In the genomic region with DNA sequence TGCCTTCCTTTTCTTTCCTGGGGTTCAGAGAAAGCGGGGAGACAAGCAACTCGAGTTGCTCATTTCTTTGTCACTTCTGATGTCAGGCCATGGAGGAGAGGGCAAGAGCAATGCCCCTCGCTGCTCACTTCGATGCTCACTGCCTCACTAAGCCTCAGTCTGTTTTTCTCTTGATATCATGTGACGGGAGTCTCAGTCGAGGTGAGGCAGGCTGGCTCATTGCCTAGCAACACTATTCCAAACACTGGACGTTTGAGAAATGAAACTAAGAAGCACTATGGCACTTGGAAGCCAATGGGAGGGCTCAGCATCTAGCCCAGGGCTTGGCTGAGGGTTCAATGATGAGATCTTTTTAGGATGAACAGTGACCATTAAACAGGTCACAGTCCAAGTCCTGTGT, we compare ENCODE assay signal across 16 mouse cellular contexts.
DNase-seq lines count a peak whose midpoint lies in the region; ATAC-seq and TF ChIP-seq lines count a peak whose summit lies in the region.
"Had no signal": no experiment of that assay in that cellular context is flagged by ENCODE, and none has a peak within 500 bp of the region (broad histone marks: within the 10 kb centered on the region; RNA-seq: fewer than 3 reads in every experiment).

No protein-coding gene starts in this region.

- H3K36me3 ChIP-seq in hindbrain, embryonic 13.5 days, result peaks cover 34% of the 10 kb centered on the region
- H3K36me3 ChIP-seq in hindbrain, embryonic 11.5 days (ENCODE audit: control insufficient read depth, insufficient read depth, low read length), result no peaks in the 10 kb centered on the region
- H3K36me3 ChIP-seq in heart, adult 2 months (ENCODE audit: control insufficient read depth, insufficient read depth, low read length), result no peaks in the 10 kb centered on the region
- H3K36me3 ChIP-seq: lung, embryonic 15.5 days had no signal

- H3K4me1 ChIP-seq in hindbrain, embryonic 13.5 days (replicated peaks), result peaks cover 10% of the 10 kb centered on the region; the same call in 1 of the 2 replicates
- no peaks in the 10 kb centered on the region for H3K4me1 ChIP-seq in hindbrain, embryonic 11.5 days (replicated peaks; ENCODE audit: control insufficient read depth, insufficient read depth, low read length)
- peaks cover 5% of the 10 kb centered on the region; the same call in 1 of the 2 replicates for H3K4me1 ChIP-seq in lung, adult 2 months (ENCODE audit: control insufficient read depth, insufficient read depth, low read length)
- H3K4me1 ChIP-seq in heart, adult 2 months (ENCODE audit: control insufficient read depth, insufficient read depth, low read length), result no peaks in the 10 kb centered on the region
- H3K4me1 ChIP-seq: limb, embryonic 15.5 days; lung, embryonic 15.5 days had no signal

- DNase-seq in hindbrain, embryonic 11.5 days (ENCODE audit: low spot score), result no peak
- DNase-seq in lung, adult 18-20 months, result peak; percentile 52 to 65
- DNase-seq in lung, adult 2 months, result no peak
- peak; percentile 36 to 61 for DNase-seq in natural killer cell, adult 2 months (ENCODE audit: low spot score in 2 of 2)
- DNase-seq in heart, adult 2 months, result no peak
- DNase-seq in layer of hippocampus, adult 9-11 months, result no peak
- DNase-seq: B cell, adult 2 months; cerebellum, adult 2 months; heart, postnatal 36 days; thymus, postnatal 36 days had no signal

- no peak overlapping the region for H3K27ac ChIP-seq in hindbrain, embryonic 13.5 days
- no peak overlapping the region for H3K27ac ChIP-seq in hindbrain, embryonic 11.5 days (ENCODE audit: low read depth, low read length)
- H3K27ac ChIP-seq in heart, adult 2 months, result no peak overlapping the region
- H3K27ac ChIP-seq: limb, embryonic 15.5 days; lung, embryonic 15.5 days; stomach, postnatal 0 days had no signal

- TF ChIP-seq CTCF in lung, adult 2 months (IDR thresholded peaks at IDR 0.05; ENCODE audit: insufficient read depth, low read length), result no peak
- no peak for TF ChIP-seq CTCF in heart, adult 2 months (IDR thresholded peaks at IDR 0.05)

- WGBS in hindbrain, embryonic 13.5 days, result 73% methylated on average over 7 of the region's 7 CpGs
- 71% methylated on average over 7 of the region's 7 CpGs for WGBS in hindbrain, embryonic 11.5 days
- 42% methylated on average over 7 of the region's 7 CpGs for WGBS in lung, adult 2 months
- WGBS in heart, adult 2 months, result 48% methylated on average over 7 of the region's 7 CpGs

- H3K9me3 ChIP-seq in hindbrain, embryonic 13.5 days, result no peaks in the 10 kb centered on the region
- no peaks in the 10 kb centered on the region for H3K9me3 ChIP-seq in hindbrain, embryonic 11.5 days (ENCODE audit: control insufficient read depth, low read length)
- H3K9me3 ChIP-seq: limb, embryonic 15.5 days had no signal

- TF ChIP-seq EP300 in heart, adult 2 months (IDR thresholded peaks at IDR 0.05; ENCODE audit: insufficient read depth, low read depth, low read length), result no peak

- H3K27me3 ChIP-seq in hindbrain, embryonic 13.5 days, result no peaks in the 10 kb centered on the region
- no peaks in the 10 kb centered on the region for H3K27me3 ChIP-seq in hindbrain, embryonic 11.5 days (ENCODE audit: control insufficient read depth, insufficient read depth, low read length)
- H3K27me3 ChIP-seq in heart, adult 2 months (ENCODE audit: control insufficient read depth, insufficient read depth, low read length), result no peaks in the 10 kb centered on the region
- H3K27me3 ChIP-seq: limb, embryonic 15.5 days; lung, embryonic 15.5 days had no signal

- H3K79me2 ChIP-seq in heart, adult 2 months (replicated peaks; ENCODE audit: control insufficient read depth, insufficient read depth, low read length), result no peaks in the 10 kb centered on the region

- no peak overlapping the region for H3K4me3 ChIP-seq in hindbrain, embryonic 13.5 days
- H3K4me3 ChIP-seq in hindbrain, embryonic 11.5 days (ENCODE audit: low read depth, low read length), result no peak overlapping the region
- no peak overlapping the region for H3K4me3 ChIP-seq in lung, adult 2 months (replicated peaks; ENCODE audit: extremely low read depth, low read depth, low read length)
- H3K4me3 ChIP-seq in heart, adult 2 months, result no peak overlapping the region
- H3K4me3 ChIP-seq: limb, embryonic 15.5 days; lung, embryonic 15.5 days had no signal

- no peak overlapping the region for H3K4me2 ChIP-seq in hindbrain, embryonic 13.5 days
- no peak overlapping the region for H3K4me2 ChIP-seq in hindbrain, embryonic 11.5 days (replicated peaks; ENCODE audit: low read depth, low read length)
- H3K4me2 ChIP-seq: limb, embryonic 15.5 days; lung, embryonic 15.5 days had no signal

- 0 out of 2 replicates have a peak overlapping the region, but pooled peaks have one; percentile 13 for H3K9ac ChIP-seq in hindbrain, embryonic 13.5 days
- H3K9ac ChIP-seq in hindbrain, embryonic 11.5 days (ENCODE audit: low read depth, low read length), result no peak overlapping the region
- no peak overlapping the region for H3K9ac ChIP-seq in heart, adult 2 months (ENCODE audit: low read depth, low read length)
- H3K9ac ChIP-seq: limb, embryonic 15.5 days; lung, embryonic 15.5 days had no signal

- TF ChIP-seq POLR2A in lung, adult 2 months (IDR thresholded peaks at IDR 0.05; ENCODE audit: borderline replicate concordance, extremely low read depth, low read depth, low read length), result no peak
- no peak for TF ChIP-seq POLR2A in heart, adult 2 months (IDR thresholded peaks at IDR 0.05; ENCODE audit: insufficient read depth, low read depth, low read length)

- intact Hi-C loops in heart, adult 2 months (cut with DNase I), result loop anchor here (2.0 to 10.0 kb wide), 3 partner anchors 178 to 780 kb away; no protein-coding TSS in a partner anchor

- ATAC-seq in hindbrain, embryonic 13.5 days (ENCODE audit: low FRiP score), result no peak
- ATAC-seq in hindbrain, embryonic 11.5 days (ENCODE audit: low FRiP score), result no peak
- 0 out of 2 replicates have a peak, but pooled peaks have one; percentile 10 for ATAC-seq in granulocyte monocyte progenitor cell, adult 5-6 weeks (replicated peaks; ENCODE audit: poor library complexity, severe bottlenecking)
- ATAC-seq: forebrain, embryonic 16.5 days had no signal

Comparison
In these comparisons a context has a peak if more than half of its experiments do, and no peak if none do; other contexts are left out.
1. DNase-seq: peak in lung, adult 18-20 months (2 of 2) and natural killer cell, adult 2 months (2 of 2); none in hindbrain, embryonic 11.5 days (single experiment), lung, adult 2 months (single experiment), heart, adult 2 months (0 of 2) and layer of hippocampus, adult 9-11 months (single experiment).